Mouse (Mus musculus) heart, embryonic 12.5 days (tissue): ENCODE results near the gene Tbrg1. TPM values are rescaled to one million over a fixed set of nuclear protein-coding genes. Genes with fewer than 3 reads are reported as not detected.

Experiments used
- ATAC-seq: fragments of 200-750 bp; cut with Nextera tagmentation; 2 replicates; pipeline ENCODE4 v1.8.0; 2017; ENCODE audit warnings: moderate TSS enrichment, moderate library complexity; ENCODE audit not compliant: insufficient number of reproducible peaks, low FRiP score
- H3K27ac ChIP-seq: fragments of 300-500 bp; sonication (generic); 2 replicates; pipeline ENCODE4 v1.5.1; 2016; ENCODE audit warnings: mild to moderate bottlenecking, moderate library complexity; ENCODE audit not compliant: poor library complexity, severe bottlenecking
- H3K27me3 ChIP-seq: fragments of 300-500 bp; sonication (generic); replicated peaks from 2 replicates; pipeline ENCODE4 v1.6.1; 2016; ENCODE audit warnings: mild to moderate bottlenecking, moderate library complexity
- H3K36me3 ChIP-seq: fragments of 300-500 bp; sonication (generic); 2 replicates; pipeline ENCODE4 v1.6.1; 2016; ENCODE audit warnings: mild to moderate bottlenecking, moderate library complexity
- H3K4me1 ChIP-seq: fragments of 300-500 bp; sonication (generic); replicated peaks from 2 replicates; pipeline ENCODE4 v1.6.1; 2016; ENCODE audit warnings: mild to moderate bottlenecking
- H3K4me2 ChIP-seq: fragments of 300-500 bp; sonication (generic); 2 replicates; pipeline ENCODE4 v1.6.1; 2016; ENCODE audit warnings: mild to moderate bottlenecking, moderate library complexity
- H3K4me3 ChIP-seq: fragments of 300-500 bp; sonication (generic); 2 replicates; pipeline ENCODE4 v1.5.1; 2016; ENCODE audit warnings: mild to moderate bottlenecking
- H3K9ac ChIP-seq: fragments of 300-500 bp; sonication (generic); 2 replicates; pipeline ENCODE4 v1.6.1; 2016; ENCODE audit warnings: mild to moderate bottlenecking, moderate library complexity
- H3K9me3 ChIP-seq: fragments of 300-500 bp; sonication (generic); replicated peaks from 2 replicates; pipeline ENCODE4 v1.6.1; 2016; ENCODE audit warnings: mild to moderate bottlenecking, moderate library complexity
- WGBS: fragments of 180-500 bp; shearing (Covaris S2); methylation state at CpG from one replicate; pipeline ENCODE4 v1.1.7; 2016; 5-methylcytosine and 5-hydroxymethylcytosine counted together
- polyA plus RNA-seq: library from polyadenylated mRNA; unstranded; fragments of >200 nt; fragmentation: Nextera tagmentation; extraction: Ambion mirVana; gene quantifications from 2 replicates; pipeline ENCODE4 v1.2.1, GENCODE M21; 2016

Gene Tbrg1
- polyA plus RNA-seq, 1 experiment from 2014 or later = 151 TPM

DNA sequence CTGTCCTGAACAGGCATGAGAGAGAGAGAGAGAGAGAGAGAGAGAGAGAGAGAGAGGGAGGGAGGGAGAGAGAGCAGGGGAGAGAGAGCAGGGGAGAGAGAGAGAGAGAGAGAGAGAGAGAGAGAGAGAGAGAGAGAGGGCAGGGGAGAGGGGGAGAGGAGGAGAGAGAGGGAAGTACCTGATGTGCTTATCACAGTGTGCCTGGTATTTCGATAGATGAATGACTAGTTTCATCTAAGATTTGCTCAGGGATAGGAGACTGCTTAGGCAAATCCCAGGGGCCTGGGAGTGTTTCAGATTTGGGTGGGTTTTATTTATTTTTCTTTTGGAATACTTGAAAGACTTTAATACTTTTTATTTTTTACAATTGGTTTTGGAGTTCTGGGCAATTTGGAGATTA lies 6.1 kb upstream of the Tbrg1 start:
- WGBS = 67% methylated on average over 1 of the region's 1 CpGs
- ATAC-seq = no peak
- Histone ChIP-seq H3K27me3 (no peaks in the 10 kb centered on the region), H3K27ac (no peak overlapping the region), H3K9me3 (no peaks in the 10 kb centered on the region), H3K4me2 (no peak overlapping the region), H3K4me3 (no peak overlapping the region), H3K9ac (no peak overlapping the region), H3K4me1 (peaks cover 25% of the 10 kb centered on the region), H3K36me3 (no peaks in the 10 kb centered on the region)

DNA sequence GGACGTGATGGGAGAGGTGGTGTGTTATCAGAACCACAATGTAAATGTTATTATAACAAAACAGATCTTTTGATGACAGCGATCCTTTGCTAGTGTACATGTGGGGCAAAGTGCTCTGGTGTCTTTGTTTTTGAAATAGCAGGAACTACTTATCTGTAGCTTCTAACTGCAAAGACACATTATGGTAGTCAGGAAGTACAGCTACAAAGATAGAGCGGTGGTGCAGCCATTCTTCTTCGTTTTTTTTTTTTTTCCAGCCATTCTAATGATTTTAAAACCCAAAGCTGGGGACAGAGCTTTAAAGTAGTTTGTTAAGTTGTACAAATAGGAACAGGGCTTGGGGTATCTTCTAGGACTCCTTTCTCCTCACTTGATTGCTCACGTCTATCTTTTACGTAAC lies 2.3 kb upstream of the Tbrg1 start:
- Histone ChIP-seq H3K9me3 (no peaks in the 10 kb centered on the region), H3K4me3 (no peak overlapping the region), H3K27ac (no peak overlapping the region), H3K36me3 (peaks cover 5% of the 10 kb centered on the region), H3K4me1 (peaks cover 16% of the 10 kb centered on the region), H3K9ac (no peak overlapping the region), H3K27me3 (no peaks in the 10 kb centered on the region), H3K4me2 (no peak overlapping the region)
- no peak for ATAC-seq
- 63% methylated on average over 6 of the region's 6 CpGs for WGBS

DNA sequence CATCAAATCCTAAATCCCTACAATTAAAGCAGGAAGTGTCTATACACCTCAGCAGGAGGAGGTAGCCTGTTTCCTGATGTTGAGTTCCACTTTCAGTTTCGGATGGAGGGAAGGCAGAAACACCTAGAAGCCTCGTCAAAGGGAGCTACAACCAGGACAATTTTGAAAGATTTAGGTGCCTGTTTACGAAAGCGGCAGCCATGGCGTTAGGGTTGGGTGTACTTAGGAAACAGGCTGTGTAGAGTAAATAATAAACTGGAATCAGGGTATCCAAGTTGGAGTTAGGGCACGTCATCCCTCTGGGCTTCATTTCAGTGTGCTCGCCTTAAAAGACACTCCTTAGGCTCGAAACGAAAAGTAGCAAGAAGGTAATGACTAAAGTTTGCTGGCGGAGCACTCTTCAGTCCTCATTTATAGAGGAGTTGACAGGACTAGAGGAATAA lies 652 bp downstream of the Tbrg1 start:
- peaks cover 20% of the 10 kb centered on the region for H3K4me1 ChIP-seq
- 2% methylated on average over 10 of the region's 10 CpGs for WGBS
- H3K27me3 ChIP-seq = no peaks in the 10 kb centered on the region
- peak overlapping the region; percentile 66 for H3K4me3 ChIP-seq
- no peaks in the 10 kb centered on the region for H3K9me3 ChIP-seq
- peak overlapping the region; percentile 90 for H3K27ac ChIP-seq
- H3K9ac ChIP-seq = peak overlapping the region; percentile 84
- peak; percentile 19; the same call in 1 of the 2 replicates for ATAC-seq
- H3K4me2 ChIP-seq = peak overlapping the region; percentile 83
- H3K36me3 ChIP-seq = peaks cover 31% of the 10 kb centered on the region

DNA sequence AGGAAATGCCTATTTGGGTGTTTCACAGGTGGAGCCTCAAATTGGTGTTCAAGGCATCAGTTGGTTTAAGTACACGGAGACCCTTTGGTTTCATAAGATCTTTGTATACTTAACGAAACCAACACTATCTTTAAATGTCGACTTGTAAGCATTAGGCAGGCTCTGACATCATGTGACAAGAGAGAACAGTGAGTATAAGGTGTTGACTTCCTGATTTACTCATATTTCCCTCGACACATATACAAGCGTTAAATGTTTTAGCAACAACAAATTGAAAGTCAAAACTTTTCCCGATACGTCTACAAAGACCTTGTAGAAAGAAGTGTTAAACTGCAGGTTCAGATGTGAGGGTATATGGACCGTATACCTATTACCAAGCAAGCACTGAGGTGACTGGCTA lies 1.2 kb downstream of the Tbrg1 start:
- H3K9ac ChIP-seq = peak overlapping the region; percentile 84
- WGBS = 45% methylated on average over 8 of the region's 8 CpGs
- no peak for ATAC-seq
- no peaks in the 10 kb centered on the region for H3K27me3 ChIP-seq
- peaks cover 36% of the 10 kb centered on the region for H3K36me3 ChIP-seq
- peak overlapping the region; percentile 66 for H3K4me3 ChIP-seq
- H3K27ac ChIP-seq = 0 out of 2 replicates have a peak overlapping the region, but pooled peaks have one; percentile 90
- H3K4me2 ChIP-seq = peak overlapping the region; percentile 83
- peaks cover 20% of the 10 kb centered on the region for H3K4me1 ChIP-seq
- no peaks in the 10 kb centered on the region for H3K9me3 ChIP-seq

DNA sequence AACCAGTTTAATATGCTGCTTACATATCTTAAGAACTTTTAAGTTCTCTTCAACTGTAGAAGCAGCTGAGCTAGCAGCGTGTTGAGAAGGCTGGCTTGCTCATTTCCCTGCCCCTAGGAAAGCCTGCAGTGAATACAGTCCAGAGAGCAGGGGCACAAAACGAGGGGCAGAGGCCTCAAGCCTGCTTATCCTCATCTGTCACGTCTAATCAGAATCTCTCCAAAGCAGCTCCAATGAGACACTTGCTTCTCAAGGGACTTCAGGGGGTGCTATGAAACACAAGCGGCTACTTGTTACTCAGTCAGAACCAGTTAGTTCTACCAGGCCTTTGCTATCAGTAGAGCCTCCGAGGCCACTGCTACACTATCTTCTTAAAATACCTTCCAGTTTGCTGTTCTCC lies 3.3 kb downstream of the Tbrg1 start:
- WGBS = 31% methylated on average over 5 of the region's 5 CpGs
- Histone ChIP-seq H3K4me2 (peak overlapping the region; percentile 1; the same call in 1 of the 2 replicates), H3K9me3 (no peaks in the 10 kb centered on the region), H3K4me1 (peaks cover 20% of the 10 kb centered on the region), H3K36me3 (peaks cover 58% of the 10 kb centered on the region), H3K27ac (peak overlapping the region; percentile 82), H3K4me3 (no peak overlapping the region), H3K27me3 (no peaks in the 10 kb centered on the region), H3K9ac (peak overlapping the region; percentile 40; the same call in 1 of the 2 replicates)
- no peak for ATAC-seq

DNA sequence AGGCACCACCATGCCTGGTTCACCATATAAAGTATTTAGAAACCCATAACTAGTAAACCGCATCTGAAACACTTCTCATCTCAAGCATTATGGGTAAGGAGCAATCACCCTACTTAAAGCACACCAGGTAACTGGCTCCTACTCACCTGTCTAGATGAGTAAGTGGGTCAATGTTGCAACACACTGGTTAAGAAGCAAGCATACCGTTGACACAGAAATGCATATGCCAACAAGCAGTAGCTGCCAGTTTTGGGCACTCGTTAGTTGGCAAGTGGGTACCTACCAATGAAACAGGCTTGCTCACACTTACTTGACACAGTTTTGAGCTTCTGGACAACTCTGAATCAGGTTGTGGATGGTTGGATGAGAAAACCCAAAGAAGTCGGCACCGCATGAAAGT lies 6.5 kb downstream of the Tbrg1 start:
- no peak overlapping the region for H3K4me2 ChIP-seq
- ATAC-seq = no peak
- peaks cover 76% of the 10 kb centered on the region for H3K36me3 ChIP-seq
- no peaks in the 10 kb centered on the region for H3K9me3 ChIP-seq
- H3K4me1 ChIP-seq = peaks cover 17% of the 10 kb centered on the region
- WGBS = 94% methylated on average over 5 of the region's 5 CpGs
- no peaks in the 10 kb centered on the region for H3K27me3 ChIP-seq
- H3K27ac ChIP-seq = no peak overlapping the region
- H3K9ac ChIP-seq = no peak overlapping the region
- H3K4me3 ChIP-seq = no peak overlapping the region

DNA sequence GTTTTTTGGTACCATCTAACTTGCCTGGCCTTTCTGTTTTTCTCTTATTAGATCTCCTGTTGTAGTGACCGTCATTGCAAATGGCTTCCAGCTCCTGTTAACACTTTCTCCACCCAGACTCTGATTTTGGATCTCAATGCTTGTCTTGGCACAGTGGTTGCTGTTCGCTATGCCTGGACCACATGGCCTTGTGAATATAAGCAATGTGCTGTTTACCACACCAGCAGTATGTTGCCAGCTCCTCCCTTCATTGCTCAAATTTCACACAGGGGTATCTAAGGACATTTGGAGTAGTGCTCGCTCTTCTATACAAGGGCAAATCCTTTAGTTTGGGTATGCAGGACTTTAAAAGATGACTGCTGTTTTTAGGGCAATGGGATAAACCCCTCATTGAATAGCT lies 10.9 kb downstream of the Tbrg1 start:
- H3K9ac ChIP-seq = no peak overlapping the region
- 75% methylated on average over 3 of the region's 3 CpGs for WGBS

DNA sequence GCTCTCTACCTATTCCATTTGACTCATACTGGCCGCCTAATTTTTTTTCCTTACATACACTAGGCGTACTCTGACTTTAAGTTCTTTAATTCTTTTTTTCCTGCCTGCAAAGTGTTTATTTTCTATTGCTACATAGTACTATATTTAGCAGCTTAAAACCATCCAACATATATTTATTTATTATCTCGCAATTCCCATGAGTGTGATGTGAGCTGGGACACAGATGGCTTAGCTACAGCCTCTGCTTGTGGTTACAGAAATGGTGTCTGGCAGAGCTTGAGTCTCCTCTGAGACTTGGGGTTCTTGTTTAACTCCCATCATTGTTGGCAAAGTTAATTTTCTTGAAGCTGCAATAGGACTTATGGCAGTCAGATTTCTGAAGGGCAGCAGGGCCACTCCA lies 18.4 kb downstream of the Tbrg1 start:
- no peak overlapping the region for H3K4me2 ChIP-seq
- H3K36me3 ChIP-seq = peaks cover 3% of the 10 kb centered on the region
- H3K9me3 ChIP-seq = no peaks in the 10 kb centered on the region
- no peak for ATAC-seq
- WGBS = 77% methylated on average over 3 of the region's 3 CpGs
- no peak overlapping the region for H3K4me3 ChIP-seq
- no peak overlapping the region for H3K27ac ChIP-seq
- no peaks in the 10 kb centered on the region for H3K4me1 ChIP-seq
- no peak overlapping the region for H3K9ac ChIP-seq
- H3K27me3 ChIP-seq = no peaks in the 10 kb centered on the region

More for the DNA sequence above, 10.9 kb downstream of the Tbrg1 start:
- no peak overlapping the region for H3K4me2 ChIP-seq
- H3K36me3 ChIP-seq = peaks cover 46% of the 10 kb centered on the region
- H3K4me1 ChIP-seq = no peaks in the 10 kb centered on the region
- H3K9me3 ChIP-seq = no peaks in the 10 kb centered on the region
- H3K4me3 ChIP-seq = no peak overlapping the region
- no peak overlapping the region for H3K27ac ChIP-seq
- ATAC-seq = no peak
- H3K27me3 ChIP-seq = no peaks in the 10 kb centered on the region

DNA sequence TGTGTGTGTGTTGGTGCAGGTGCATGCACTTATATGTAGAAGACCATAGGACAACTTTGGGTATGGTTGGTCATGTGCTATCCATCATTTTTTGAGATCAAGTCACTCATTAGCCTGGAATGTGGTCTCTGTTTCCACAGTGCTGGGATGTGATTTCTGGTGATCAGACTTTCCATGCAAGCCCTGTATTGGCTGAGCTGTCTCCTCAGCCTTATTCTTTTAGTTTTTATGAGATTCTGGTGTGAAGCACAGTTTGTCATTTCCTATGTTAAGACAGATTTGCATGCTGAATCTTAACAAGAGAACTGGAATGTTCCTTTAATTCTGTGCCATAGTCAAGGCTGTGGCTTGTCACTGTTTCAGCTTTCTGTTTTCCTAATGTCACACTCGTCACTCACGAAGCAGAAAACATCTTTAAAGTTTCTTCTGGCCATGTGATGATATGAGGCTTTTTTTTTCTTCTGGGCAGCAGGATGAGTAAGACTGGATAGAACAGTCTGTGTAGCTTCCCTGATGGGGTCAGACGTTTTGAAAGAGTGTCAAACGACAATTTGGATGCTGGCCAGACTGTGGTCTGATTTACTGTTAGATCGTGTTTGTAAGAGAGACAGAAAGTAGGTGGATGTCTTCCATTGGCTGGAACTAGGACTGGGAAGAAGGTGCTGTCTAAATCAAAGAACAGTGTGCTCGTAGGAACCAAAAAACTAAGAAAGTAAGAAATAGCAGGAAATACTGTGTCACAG lies 20.1 kb downstream of the Tbrg1 start:
- no peak for ATAC-seq
- H3K36me3 ChIP-seq = no peaks in the 10 kb centered on the region
- 49% methylated on average over 6 of the region's 6 CpGs for WGBS
- H3K27me3 ChIP-seq = no peaks in the 10 kb centered on the region
- no peak overlapping the region for H3K4me2 ChIP-seq
- H3K9ac ChIP-seq = no peak overlapping the region
- H3K4me1 ChIP-seq = no peaks in the 10 kb centered on the region
- H3K9me3 ChIP-seq = no peaks in the 10 kb centered on the region
- H3K4me3 ChIP-seq = no peak overlapping the region
- no peak overlapping the region for H3K27ac ChIP-seq

DNA sequence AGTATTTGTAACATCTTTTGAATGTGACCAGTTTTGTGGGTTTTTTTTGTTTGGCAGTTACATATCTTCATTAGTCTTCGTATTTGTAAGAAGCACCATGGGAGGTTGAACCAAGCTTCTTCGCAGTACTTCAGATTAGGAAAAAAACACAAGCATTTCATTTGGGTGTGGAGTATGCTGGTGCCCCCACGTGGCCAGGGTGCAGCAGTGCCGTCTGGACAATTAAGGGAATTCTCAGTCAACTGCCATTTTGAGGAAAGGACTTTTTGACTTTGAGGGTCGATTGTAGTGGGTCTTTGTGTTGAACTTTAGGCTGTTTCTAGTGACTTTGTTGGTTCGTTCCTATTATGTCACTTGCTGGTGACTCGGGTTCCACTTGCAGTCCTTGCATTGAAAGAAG lies 20.8 kb downstream of the Tbrg1 start:
- Histone ChIP-seq H3K27me3 (no peaks in the 10 kb centered on the region), H3K4me3 (no peak overlapping the region), H3K4me1 (no peaks in the 10 kb centered on the region), H3K27ac (no peak overlapping the region), H3K9me3 (no peaks in the 10 kb centered on the region), H3K9ac (no peak overlapping the region), H3K4me2 (no peak overlapping the region), H3K36me3 (no peaks in the 10 kb centered on the region)
- no peak for ATAC-seq
- WGBS = 14% methylated on average over 7 of the region's 7 CpGs

DNA sequence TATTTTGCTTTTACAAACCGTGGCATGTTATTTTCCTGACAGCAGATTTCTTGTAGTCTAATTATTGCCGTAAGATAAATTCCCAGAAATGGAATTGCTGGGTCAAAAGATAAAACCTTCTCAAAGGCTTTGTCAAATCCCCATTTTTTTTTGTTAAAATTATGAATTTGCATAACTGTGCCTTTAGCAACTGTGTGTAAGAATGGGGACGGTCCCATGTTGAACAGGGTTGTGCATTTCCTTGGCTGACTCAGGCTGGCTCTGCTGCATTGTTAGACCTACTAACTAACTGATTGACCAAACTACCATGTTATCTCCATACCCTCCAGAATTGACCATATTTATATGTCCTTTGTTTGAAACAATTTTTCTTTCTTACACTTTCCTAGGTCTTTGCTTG lies 22.8 kb downstream of the Tbrg1 start:
- Histone ChIP-seq H3K27ac (no peak overlapping the region), H3K36me3 (no peaks in the 10 kb centered on the region), H3K4me1 (no peaks in the 10 kb centered on the region), H3K27me3 (no peaks in the 10 kb centered on the region), H3K9ac (no peak overlapping the region), H3K9me3 (no peaks in the 10 kb centered on the region), H3K4me2 (no peak overlapping the region), H3K4me3 (no peak overlapping the region)
- 83% methylated on average over 3 of the region's 3 CpGs for WGBS
- no peak for ATAC-seq

DNA sequence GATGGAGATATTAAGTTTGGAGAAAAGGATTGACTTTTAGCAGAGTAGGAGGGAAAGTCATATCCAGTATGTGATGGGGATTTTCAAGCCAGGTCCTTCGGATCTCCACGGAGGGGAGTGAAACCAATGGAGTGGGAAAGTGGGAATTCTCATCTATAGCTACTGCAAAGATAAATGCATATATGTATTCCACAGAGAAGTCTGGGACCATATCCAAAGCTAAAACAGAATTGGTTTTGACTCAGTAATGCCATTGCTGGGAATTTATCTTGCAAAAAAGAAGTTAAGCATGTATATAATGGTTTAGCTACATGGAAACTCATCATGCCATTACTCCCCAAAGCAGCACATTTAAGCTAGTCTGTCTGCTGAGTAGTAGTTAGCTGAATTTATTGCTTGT lies 24.8 kb downstream of the Tbrg1 start:
- no peaks in the 10 kb centered on the region for H3K9me3 ChIP-seq
- 83% methylated on average over 2 of the region's 2 CpGs for WGBS
- no peaks in the 10 kb centered on the region for H3K27me3 ChIP-seq
- H3K27ac ChIP-seq = no peak overlapping the region
- no peak overlapping the region for H3K4me2 ChIP-seq
- H3K36me3 ChIP-seq = no peaks in the 10 kb centered on the region; the same call in 1 of the 2 replicates
- H3K4me3 ChIP-seq = no peak overlapping the region
- no peak for ATAC-seq
- no peak overlapping the region for H3K9ac ChIP-seq
- no peaks in the 10 kb centered on the region for H3K4me1 ChIP-seq
